Mouse (Mus musculus) olfactory bulb, adult 2 months (tissue): ENCODE data around the gene Gfpt1.

ENCODE experiments used
- CTCF ChIP-seq: fragments of 200-500 bp; IDR thresholded peaks from 2 replicates; pipeline ENCODE4 v1.5.1; 2012; ENCODE audit warnings: low read depth, mild to moderate bottlenecking, low read length, moderate library complexity; ENCODE audit not compliant: insufficient read depth
- POLR2A ChIP-seq: fragments of 200-500 bp; IDR thresholded peaks from 2 replicates; pipeline ENCODE4 v1.6.1; 2012; ENCODE audit warnings: mild to moderate bottlenecking, low read depth, low read length, moderate library complexity; ENCODE audit not compliant: insufficient read depth

DNA sequence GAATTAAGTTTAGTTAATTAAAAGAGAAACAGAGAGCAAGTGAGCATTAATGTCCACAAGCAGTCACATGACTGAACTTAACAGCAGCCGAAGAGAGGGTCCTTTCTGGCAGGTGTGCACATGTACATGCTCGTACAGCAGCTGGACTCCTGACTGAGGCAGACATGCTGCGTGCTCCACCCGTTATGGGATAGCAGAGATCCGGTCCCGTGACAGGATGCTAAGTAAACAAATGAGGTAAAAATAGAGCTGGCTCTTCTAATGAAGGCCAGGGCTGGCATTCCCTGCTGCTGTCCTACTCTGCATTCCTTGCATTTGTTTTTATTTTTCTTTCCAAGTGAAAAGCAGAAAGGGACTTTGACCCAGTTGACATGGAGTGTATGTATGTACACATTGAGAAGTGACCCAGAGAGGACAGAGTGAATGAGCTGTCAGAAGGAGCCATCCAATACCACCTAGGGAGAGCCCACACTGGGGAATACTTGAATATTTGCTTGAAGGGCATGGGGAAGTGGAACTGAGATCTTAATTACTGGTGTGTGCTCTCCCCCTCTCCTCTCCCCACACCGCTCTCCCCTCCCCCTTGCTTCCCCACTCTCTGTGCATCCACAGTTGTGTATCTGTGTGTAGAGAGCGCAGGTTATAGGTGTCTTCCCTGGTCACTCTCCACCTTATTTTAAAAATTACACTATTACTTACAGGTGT is 84.6 kb downstream of the Gfpt1 start:
- TF ChIP-seq POLR2A (no peak), CTCF (no peak)
